Mouse (Mus musculus) midbrain, postnatal 0 days (tissue): Measurements from ENCODE around the gene Ubl5. TPM values are rescaled to one million over a fixed set of nuclear protein-coding genes. Genes with fewer than 3 reads are reported as not detected.
A peak's percentile ranks its signal among the peaks of the same experiment; 100 is the strongest.

Source experiments
- ATAC-seq: fragments of 200-750 bp; cut with Nextera tagmentation; 2 replicates; pipeline ENCODE4 v1.8.0; 2017; ENCODE audit warnings: moderate number of reproducible peaks, mild to moderate bottlenecking, moderate TSS enrichment, moderate library complexity; ENCODE audit not compliant: low FRiP score
- DNase-seq: peaks from one replicate; pipeline ENCODE4 v3.0.0-alpha.2; 2015; ENCODE audit warnings: low spot score
- H3K27ac ChIP-seq: fragments of 300-500 bp; sonication (generic); 2 replicates; pipeline ENCODE4 v1.5.1; 2014; ENCODE audit warnings: low read depth, mild to moderate bottlenecking, low read length, mixed read lengths
- H3K27me3 ChIP-seq: fragments of 300-500 bp; sonication (generic); 2 replicates; pipeline ENCODE4 v1.6.1; 2014; ENCODE audit warnings: low read length, control low read depth, mixed read lengths; ENCODE audit not compliant: insufficient read depth
- H3K36me3 ChIP-seq: fragments of 300-500 bp; sonication (generic); 2 replicates; pipeline ENCODE4 v1.6.1; 2014; ENCODE audit warnings: low read length, control low read depth, mixed read lengths; ENCODE audit not compliant: insufficient read depth
- H3K4me1 ChIP-seq: fragments of 300-500 bp; sonication (generic); 2 replicates; pipeline ENCODE4 v1.6.1; 2014; ENCODE audit warnings: mild to moderate bottlenecking, control low read depth, antibody characterized with exemption, low read length, mixed read lengths; ENCODE audit not compliant: insufficient read depth
- H3K4me2 ChIP-seq: fragments of 300-500 bp; sonication (generic); 2 replicates; pipeline ENCODE4 v1.6.1; 2014; ENCODE audit warnings: low read depth, mild to moderate bottlenecking, low read length, mixed read lengths; ENCODE audit not compliant: poor library complexity, severe bottlenecking
- H3K4me3 ChIP-seq: fragments of 300-500 bp; sonication (generic); 2 replicates; pipeline ENCODE4 v1.5.1; 2014; ENCODE audit warnings: low read depth, mild to moderate bottlenecking, low read length, moderate library complexity
- H3K9ac ChIP-seq: fragments of 300-500 bp; sonication (generic); replicated peaks from 2 replicates; pipeline ENCODE4 v1.6.1; 2014; ENCODE audit warnings: mild to moderate bottlenecking, low read length, moderate library complexity, mixed read lengths; ENCODE audit not compliant: poor library complexity, severe bottlenecking
- H3K9me3 ChIP-seq: fragments of 300-500 bp; sonication (generic); 2 replicates; pipeline ENCODE4 v1.6.1; 2016; ENCODE audit warnings: low read length, control low read depth
- CTCF ChIP-seq: IDR thresholded peaks from 2 replicates; pipeline ENCODE4 v1.5.1; 2016; ENCODE audit warnings: antibody characterized with exemption, mild to moderate bottlenecking
- whole genome bisulfite sequencing: fragments of 180-500 bp; shearing (Covaris S2); extraction: QIAGEN DNeasy Blood & Tissue Kit; methylation state at CpG from one replicate; pipeline ENCODE4 v1.1.7; 2014; 5-methylcytosine and 5-hydroxymethylcytosine counted together
- polyA plus RNA-seq: library from polyadenylated mRNA; unstranded; fragments of >200 nt; fragmentation: Nextera tagmentation; extraction: Ambion mirVana; gene quantifications from 2 replicates; pipeline ENCODE4 v1.2.1, GENCODE M21; 2015
- total RNA-seq: library from RNA; depleted of rRNA; stranded (reverse); fragments of >200 nt; gene quantifications from 2 replicates; pipeline ENCODE4 v1.2.3, GENCODE M21; 2014; rRNA removed

Ubl5 gene
- total RNA-seq (213 and 253 TPM in 2 replicates), polyA plus RNA-seq (498 and 531 TPM in 2 replicates)

- H3K9me3 ChIP-seq = no peaks in the 10 kb centered on the region
- H3K27ac ChIP-seq = peak within 1 kb of the TSS; percentile 83
- H3K36me3 ChIP-seq = peaks cover 21% of the 10 kb centered on the region
- H3K27me3 ChIP-seq = no peaks in the 10 kb centered on the region
- peaks cover 9% of the 10 kb centered on the region; the same call in 1 of the 2 replicates for H3K4me1 ChIP-seq
- WGBS = under 1% methylated on average over 51 of the region's 51 CpGs
- peak; percentile 17; the same call in 1 of the 2 replicates for TF ChIP-seq CTCF
- peak within 1 kb of the TSS; percentile 74 for H3K9ac ChIP-seq
- peak within 1 kb of the TSS; percentile 97 for H3K4me2 ChIP-seq
- H3K4me3 ChIP-seq = peak within 1 kb of the TSS; percentile 64
- ATAC-seq (peak; percentile 91), DNase-seq (peak; percentile 97)
Observed at GRCm38 (mm10) chr9:20642101-20642895, at the start of gene Ubl5. TSS of gene Ubl5 (plus strand) at chr9:20642878.

DNA sequence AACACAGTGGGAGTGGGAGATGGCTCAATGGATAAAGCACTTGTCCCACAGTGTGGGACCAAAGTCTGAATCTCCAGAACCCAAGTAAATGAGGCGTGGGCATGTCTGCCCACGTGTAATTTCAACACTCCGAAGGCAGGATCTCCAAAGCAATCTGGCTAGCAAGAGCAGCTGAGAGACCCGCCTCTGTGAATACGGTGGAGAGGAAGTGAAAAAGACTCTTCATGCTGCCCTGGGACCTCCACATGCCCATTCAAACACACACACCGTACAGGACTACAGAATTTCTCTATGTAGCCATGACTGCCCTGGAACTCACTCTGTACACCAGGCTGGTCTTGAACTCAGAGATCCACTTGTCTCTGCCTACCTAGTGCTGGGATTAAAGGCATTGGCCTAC lies 41.4 kb upstream of the Ubl5 start:
- ATAC-seq = no peak
- no peak overlapping the region for H3K4me2 ChIP-seq
- 81% methylated on average over 6 of the region's 6 CpGs for WGBS
- no peak overlapping the region for H3K9ac ChIP-seq
- H3K4me3 ChIP-seq = no peak overlapping the region
- peaks cover 16% of the 10 kb centered on the region for H3K36me3 ChIP-seq
- DNase-seq = no peak
- H3K27ac ChIP-seq = no peak overlapping the region
- no peaks in the 10 kb centered on the region for H3K4me1 ChIP-seq
- no peak for TF ChIP-seq CTCF
- H3K9me3 ChIP-seq = no peaks in the 10 kb centered on the region
- no peaks in the 10 kb centered on the region for H3K27me3 ChIP-seq

DNA sequence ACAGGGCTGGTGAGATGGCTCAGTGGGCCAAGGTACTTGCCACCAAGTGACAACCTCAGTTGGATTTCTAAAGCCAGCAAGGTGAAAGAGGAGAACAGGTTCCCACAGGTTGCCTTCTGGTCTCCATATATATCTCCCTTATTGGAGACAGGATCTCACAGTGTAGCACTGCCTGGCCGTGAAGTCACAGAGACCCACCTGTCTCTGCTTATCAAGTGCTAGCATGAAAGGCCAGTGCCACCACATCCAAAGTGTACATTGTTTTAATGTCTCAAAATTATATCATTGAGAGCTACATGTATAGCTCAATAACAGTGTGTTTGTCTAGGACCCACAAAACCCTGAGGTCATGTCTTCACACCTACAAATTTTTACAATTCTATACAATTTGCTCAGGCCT lies 36.4 kb upstream of the Ubl5 start:
- H3K36me3 ChIP-seq = peaks cover 7% of the 10 kb centered on the region
- H3K4me3 ChIP-seq = no peak overlapping the region
- H3K4me2 ChIP-seq = peak overlapping the region; percentile 66; the same call in 1 of the 2 replicates
- DNase-seq = no peak
- H3K9me3 ChIP-seq = no peaks in the 10 kb centered on the region
- no peak for ATAC-seq
- H3K4me1 ChIP-seq = no peaks in the 10 kb centered on the region
- no peak overlapping the region for H3K9ac ChIP-seq
- no peaks in the 10 kb centered on the region for H3K27me3 ChIP-seq
- no peak for TF ChIP-seq CTCF
- 90% methylated on average over 1 of the region's 1 CpGs for WGBS
- no peak overlapping the region for H3K27ac ChIP-seq

DNA sequence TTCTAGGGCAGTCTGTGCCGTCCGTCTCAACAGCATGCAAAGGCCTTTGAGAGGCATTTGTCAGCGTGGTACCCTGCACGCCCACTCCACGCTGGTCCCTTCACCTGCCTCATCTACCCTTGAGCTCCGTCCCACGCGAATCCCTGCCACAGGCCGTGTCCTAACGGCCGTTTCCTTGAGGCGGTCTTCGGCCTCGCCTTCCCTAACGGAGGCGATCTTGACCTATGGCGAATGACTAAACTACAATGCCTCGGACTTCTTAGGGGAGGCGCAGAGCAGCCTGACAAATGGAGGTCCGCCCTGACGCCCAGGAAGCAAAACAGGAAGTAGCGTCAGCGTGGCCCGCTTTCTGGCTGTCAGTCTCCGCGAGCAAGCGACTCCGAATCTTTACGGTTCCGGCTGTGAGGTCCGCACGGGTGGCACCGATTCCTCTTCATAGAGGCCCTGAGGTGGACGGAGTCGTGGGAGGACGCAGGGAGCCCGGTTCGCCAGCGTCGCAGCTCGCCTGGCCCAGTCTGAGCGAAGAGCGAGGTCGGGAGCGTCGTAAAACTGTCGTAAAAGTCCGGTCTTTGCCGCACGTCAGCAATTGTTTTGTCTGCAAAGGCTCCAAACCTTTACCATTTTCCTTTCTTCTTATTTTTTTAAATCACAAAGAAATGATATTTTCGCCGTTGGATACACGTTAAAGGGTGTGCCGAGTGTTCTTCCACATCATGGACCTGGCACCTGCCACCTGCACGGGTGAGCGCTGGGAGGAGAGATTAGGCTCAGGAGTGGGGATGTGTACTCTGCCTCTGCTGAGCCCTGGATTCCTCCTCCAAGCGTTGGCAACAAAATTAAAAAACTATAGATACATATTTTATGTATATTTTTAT lies 35.3 kb upstream of the Ubl5 start:
- DNase-seq = peak; percentile 97
- Histone ChIP-seq H3K27me3 (no peaks in the 10 kb centered on the region), H3K9me3 (no peaks in the 10 kb centered on the region), H3K9ac (peak overlapping the region; percentile 78), H3K36me3 (peaks cover 4% of the 10 kb centered on the region), H3K4me2 (peak overlapping the region; percentile 66), H3K4me3 (peak overlapping the region; percentile 47), H3K4me1 (no peaks in the 10 kb centered on the region), H3K27ac (peak overlapping the region; percentile 97)
- peak; percentile 89 for ATAC-seq
- no peak for TF ChIP-seq CTCF
- under 1% methylated on average over 57 of the region's 57 CpGs for WGBS

DNA sequence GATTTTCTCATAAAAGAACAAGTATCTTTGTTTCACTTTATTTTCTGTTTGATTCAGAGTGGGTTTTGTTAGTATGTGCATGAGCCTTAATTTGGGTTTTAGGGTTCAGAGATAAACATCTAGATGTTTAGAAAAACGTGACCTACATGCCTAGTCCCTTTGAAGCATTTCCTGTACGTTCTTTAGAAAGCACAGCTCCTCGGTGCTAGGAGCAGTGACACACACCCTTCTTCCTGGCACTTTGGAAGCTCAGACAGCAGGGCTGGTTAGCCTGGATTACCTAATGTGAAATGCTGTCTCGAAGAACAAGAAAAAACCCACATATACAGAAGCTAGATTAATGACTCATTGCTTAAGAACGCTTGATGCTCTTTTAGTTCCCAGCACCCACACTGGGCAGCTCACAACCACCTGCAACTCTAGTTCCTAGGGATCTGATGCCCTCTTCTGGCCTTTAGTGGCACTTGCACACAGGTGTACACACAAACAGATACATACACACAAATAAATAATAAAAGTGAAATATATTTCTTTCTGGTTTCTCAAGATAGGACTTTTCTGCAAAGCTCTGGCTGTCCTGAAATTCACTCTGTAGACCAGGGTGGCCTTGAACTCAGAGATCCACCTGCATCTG lies 32.7 kb upstream of the Ubl5 start:
- H3K27me3 ChIP-seq = no peaks in the 10 kb centered on the region
- H3K9me3 ChIP-seq = no peaks in the 10 kb centered on the region
- WGBS = 89% methylated on average over 5 of the region's 5 CpGs
- H3K36me3 ChIP-seq = no peaks in the 10 kb centered on the region; the same call in 1 of the 2 replicates
- H3K4me2 ChIP-seq = no peak overlapping the region
- DNase-seq (no peak), ATAC-seq (no peak)
- no peak overlapping the region for H3K9ac ChIP-seq
- no peak overlapping the region for H3K27ac ChIP-seq
- no peaks in the 10 kb centered on the region for H3K4me1 ChIP-seq
- no peak overlapping the region for H3K4me3 ChIP-seq
- peak; percentile 22; the same call in 1 of the 2 replicates for TF ChIP-seq CTCF
